ENCODE assay signal across 28 mouse cellular contexts in genomic region chr7:107620137-107620536, GRCm38 (mm10). TPM values are rescaled to one million over a fixed set of nuclear protein-coding genes. Genes with fewer than 3 reads are reported as not detected.
"Had no signal": no experiment of that assay in that cellular context is flagged by ENCODE, and none has a peak within 500 bp of the region (broad histone marks: within the 10 kb centered on the region; RNA-seq: fewer than 3 reads in every experiment).

No protein-coding gene starts in this region.

- H3K9me3 ChIP-seq: midbrain, embryonic 12.5 days; midbrain, embryonic 15.5 days; neural tube, embryonic 12.5 days; neural tube, embryonic 15.5 days had no signal

- ATAC-seq: intestine, postnatal 0 days; liver, postnatal 0 days; lung, postnatal 0 days; midbrain, embryonic 15.5 days had no signal

- H3K9ac ChIP-seq: liver, embryonic 14.5 days; liver, postnatal 0 days; lung, embryonic 14.5 days; midbrain, embryonic 12.5 days; midbrain, embryonic 15.5 days; neural tube, embryonic 12.5 days; neural tube, embryonic 15.5 days had no signal

- H3K36me3 ChIP-seq: midbrain, embryonic 12.5 days; midbrain, embryonic 15.5 days; neural tube, embryonic 12.5 days; neural tube, embryonic 15.5 days had no signal

- H3K27ac ChIP-seq: liver, embryonic 14.5 days; midbrain, embryonic 12.5 days; midbrain, embryonic 15.5 days; neural tube, embryonic 12.5 days; neural tube, embryonic 15.5 days had no signal

- H3K4me3 ChIP-seq: midbrain, embryonic 12.5 days; midbrain, embryonic 15.5 days; neural tube, embryonic 12.5 days; neural tube, embryonic 15.5 days had no signal

- H3K4me1 ChIP-seq: midbrain, embryonic 12.5 days; midbrain, embryonic 15.5 days; neural tube, embryonic 12.5 days; neural tube, embryonic 15.5 days had no signal

- DNase-seq: kidney, adult 8-10 months; kidney, postnatal 14 days; kidney, postnatal 4 days; liver, postnatal 0 days; lung, embryonic 14.5 days; lung, postnatal 36 days; right cerebral cortex, adult 18-20 months; right cerebral cortex, postnatal 14 days; right cerebral cortex, postnatal 4 days; thymus, adult 18-20 months; thymus, postnatal 4 days had no signal

- H3K27me3 ChIP-seq: midbrain, embryonic 12.5 days; midbrain, embryonic 15.5 days; neural tube, embryonic 12.5 days; neural tube, embryonic 15.5 days had no signal

- H3K4me2 ChIP-seq: lung, embryonic 14.5 days; midbrain, embryonic 12.5 days; midbrain, embryonic 15.5 days; neural tube, embryonic 12.5 days; neural tube, embryonic 15.5 days had no signal

RNA-seq across cellular contexts. Expression of gene 5330417H12Rik, which starts 4.8 kb away (rescaled TPM):
- total RNA-seq: layer of hippocampus, adult 18-20 months; layer of hippocampus, postnatal 25 days; left cerebral cortex, adult 18-20 months; left cerebral cortex, postnatal 25 days; liver, adult 2 months had no signal
- polyA plus RNA-seq: intestine, postnatal 0 days; kidney, embryonic 16.5 days; limb, embryonic 11.5 days; limb, embryonic 14.5 days; liver, adult 2 months; liver, embryonic 14.5 days; liver, postnatal 0 days; lung, embryonic 14.5 days; lung, postnatal 0 days; midbrain, embryonic 12.5 days; midbrain, embryonic 15.5 days; neural tube, embryonic 12.5 days; neural tube, embryonic 15.5 days; stomach, embryonic 16.5 days; testis, adult 2 months had no signal
